Mouse (Mus musculus): ENCODE results near the gene Hadha. TPM values are rescaled to one million over a fixed set of nuclear protein-coding genes. Genes with fewer than 3 reads are reported as not detected.

The Hadha gene
- polyA plus RNA-seq, 1 experiment from 2014 or later = 97.4 TPM

DNA sequence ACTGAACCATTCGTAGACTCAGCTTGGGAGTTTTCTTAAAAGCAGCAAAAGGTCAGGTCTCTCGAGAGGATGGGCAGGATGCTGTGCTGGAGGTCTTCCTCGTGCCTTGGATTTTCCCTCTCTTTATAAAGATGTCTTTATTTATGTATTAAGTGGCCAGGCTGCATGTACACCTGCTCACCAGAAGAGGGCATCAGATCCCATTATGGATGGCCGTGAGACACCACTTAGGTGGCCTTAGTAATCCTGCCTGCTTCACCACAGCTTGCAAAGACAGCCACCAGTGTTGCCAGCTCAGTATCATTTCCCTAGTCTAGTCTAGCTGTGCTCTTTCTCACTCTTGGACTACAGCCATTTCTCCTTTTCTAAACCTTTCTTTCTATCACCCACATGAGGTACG is 29.4 kb downstream of the Hadha start:
- Histone ChIP-seq H3K27me3 (ENCODE audit: control insufficient read depth, insufficient read depth, low read length) (no peaks in the 10 kb centered on the region), H3K27ac (ENCODE audit: low read depth, low read length) (no peak overlapping the region), H3K4me2 (ENCODE audit: low read depth, low read length, severe bottlenecking) (no peak overlapping the region), H3K36me3 (ENCODE audit: control insufficient read depth, insufficient read depth, low read length) (peaks cover 8% of the 10 kb centered on the region; the same call in 1 of the 2 replicates), H3K9ac (ENCODE audit: low read length) (no peak overlapping the region), H3K4me1 (replicated peaks; ENCODE audit: control insufficient read depth, insufficient read depth, low read length) (no peaks in the 10 kb centered on the region), H3K4me3 (ENCODE audit: low read depth, low read length) (no peak overlapping the region), H3K9me3 (ENCODE audit: control insufficient read depth, low read length) (no peaks in the 10 kb centered on the region)
- ATAC-seq (replicated peaks; ENCODE audit: low FRiP score) (no peak), DNase-seq (ENCODE audit: low spot score) (no peak)
- WGBS = 49% methylated on average over 5 of the region's 5 CpGs

DNA sequence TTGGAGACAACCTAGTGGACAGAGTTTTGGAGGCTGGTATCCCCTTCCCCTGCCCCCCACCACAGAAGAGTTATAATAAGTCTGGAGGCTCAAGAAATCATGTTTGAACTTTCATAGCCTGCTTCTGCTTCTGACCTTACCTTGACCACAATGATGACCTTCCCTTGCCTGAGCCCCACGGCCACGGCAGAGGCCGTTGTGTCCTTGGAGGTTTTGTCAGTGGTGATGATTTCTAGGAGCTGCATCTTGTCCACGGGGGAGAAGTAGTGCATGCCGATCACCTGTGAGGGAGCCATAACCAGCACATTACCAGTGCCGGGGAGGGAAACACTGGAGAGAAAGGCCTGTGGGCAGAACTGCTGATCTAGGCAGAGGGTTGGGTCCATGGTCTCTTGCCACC is 32.5 kb downstream of the Hadha start:
- H3K4me1 ChIP-seq (replicated peaks; ENCODE audit: control insufficient read depth, insufficient read depth, low read length) = no peaks in the 10 kb centered on the region
- DNase-seq (ENCODE audit: low spot score) = no peak
- H3K9me3 ChIP-seq (ENCODE audit: control insufficient read depth, low read length) = no peaks in the 10 kb centered on the region
- no peak for ATAC-seq (replicated peaks; ENCODE audit: low FRiP score)
- H3K4me2 ChIP-seq (ENCODE audit: low read depth, low read length, severe bottlenecking) = no peak overlapping the region
- no peaks in the 10 kb centered on the region for H3K27me3 ChIP-seq (ENCODE audit: control insufficient read depth, insufficient read depth, low read length)
- WGBS = 96% methylated on average over 6 of the region's 6 CpGs
- H3K36me3 ChIP-seq (ENCODE audit: control insufficient read depth, insufficient read depth, low read length) = peaks cover 10% of the 10 kb centered on the region; the same call in 1 of the 2 replicates
- H3K27ac ChIP-seq (ENCODE audit: low read depth, low read length) = no peak overlapping the region
- no peak overlapping the region for H3K9ac ChIP-seq (ENCODE audit: low read length)
- no peak overlapping the region for H3K4me3 ChIP-seq (ENCODE audit: low read depth, low read length)

DNA sequence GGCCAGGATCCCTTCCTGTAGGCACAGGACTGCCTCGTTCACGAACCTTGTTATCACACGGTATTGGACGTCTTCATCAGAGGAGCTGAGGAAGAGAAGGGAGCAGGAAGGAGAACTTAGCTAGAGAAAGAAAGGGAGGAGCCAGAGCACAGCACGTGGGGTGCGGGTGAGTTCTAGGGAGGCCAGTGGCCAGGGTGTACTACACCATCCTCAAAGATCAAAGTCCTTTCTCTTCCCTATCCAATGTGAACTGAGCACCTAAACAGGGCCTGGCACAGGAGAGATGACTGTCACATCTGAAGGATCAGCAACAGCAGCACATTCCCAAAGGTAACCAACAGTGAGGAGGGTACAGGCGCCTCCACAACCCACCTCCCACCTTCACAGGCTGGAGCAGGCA is 34.9 kb downstream of the Hadha start:
- DNase-seq (ENCODE audit: low spot score) (peak; percentile 30), ATAC-seq (replicated peaks; ENCODE audit: low FRiP score) (no peak)
- H3K9ac ChIP-seq (ENCODE audit: low read length) = no peak overlapping the region
- H3K4me3 ChIP-seq (ENCODE audit: low read depth, low read length) = no peak overlapping the region
- H3K4me2 ChIP-seq (ENCODE audit: low read depth, low read length, severe bottlenecking) = no peak overlapping the region
- 87% methylated on average over 7 of the region's 7 CpGs for WGBS
- peaks cover 10% of the 10 kb centered on the region; the same call in 1 of the 2 replicates for H3K36me3 ChIP-seq (ENCODE audit: control insufficient read depth, insufficient read depth, low read length)
- H3K27me3 ChIP-seq (ENCODE audit: control insufficient read depth, insufficient read depth, low read length) = peaks cover under 1% of the 10 kb centered on the region; the same call in 1 of the 2 replicates
- no peak overlapping the region for H3K27ac ChIP-seq (ENCODE audit: low read depth, low read length)
- H3K4me1 ChIP-seq (replicated peaks; ENCODE audit: control insufficient read depth, insufficient read depth, low read length) = no peaks in the 10 kb centered on the region
- no peaks in the 10 kb centered on the region for H3K9me3 ChIP-seq (ENCODE audit: control insufficient read depth, low read length)

DNA sequence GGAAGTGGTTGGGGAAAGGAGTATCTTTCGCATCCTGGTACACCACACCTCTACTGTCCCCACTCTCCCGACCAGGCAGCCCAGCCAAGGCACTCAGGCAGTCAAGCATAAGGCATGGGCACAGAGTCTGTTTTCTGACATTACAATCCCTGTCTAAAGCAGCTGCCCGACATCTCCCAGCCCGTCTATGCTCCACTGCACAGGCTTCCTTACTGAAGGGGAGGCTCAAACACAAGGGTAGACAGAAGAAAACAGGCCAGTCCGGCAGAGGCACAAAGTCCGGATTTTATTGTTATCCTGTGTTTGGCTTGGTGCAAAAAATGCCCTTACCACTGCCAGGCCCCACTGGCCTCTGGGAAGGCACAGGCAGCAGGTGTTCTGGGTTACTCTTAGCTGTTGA is 35.8 kb downstream of the Hadha start:
- Histone ChIP-seq H3K27ac (ENCODE audit: low read depth, low read length) (no peak overlapping the region), H3K4me1 (replicated peaks; ENCODE audit: control insufficient read depth, insufficient read depth, low read length) (peaks cover 5% of the 10 kb centered on the region), H3K36me3 (ENCODE audit: control insufficient read depth, insufficient read depth, low read length) (peaks cover 8% of the 10 kb centered on the region; the same call in 1 of the 2 replicates), H3K4me2 (ENCODE audit: low read depth, low read length, severe bottlenecking) (no peak overlapping the region), H3K4me3 (ENCODE audit: low read depth, low read length) (no peak overlapping the region), H3K9ac (ENCODE audit: low read length) (no peak overlapping the region), H3K27me3 (ENCODE audit: control insufficient read depth, insufficient read depth, low read length) (peaks cover 5% of the 10 kb centered on the region; the same call in 1 of the 2 replicates), H3K9me3 (ENCODE audit: control insufficient read depth, low read length) (no peaks in the 10 kb centered on the region)
- ATAC-seq (replicated peaks; ENCODE audit: low FRiP score) (no peak), DNase-seq (ENCODE audit: low spot score) (peak; percentile 39)
- WGBS = 85% methylated on average over 6 of the region's 6 CpGs

DNA sequence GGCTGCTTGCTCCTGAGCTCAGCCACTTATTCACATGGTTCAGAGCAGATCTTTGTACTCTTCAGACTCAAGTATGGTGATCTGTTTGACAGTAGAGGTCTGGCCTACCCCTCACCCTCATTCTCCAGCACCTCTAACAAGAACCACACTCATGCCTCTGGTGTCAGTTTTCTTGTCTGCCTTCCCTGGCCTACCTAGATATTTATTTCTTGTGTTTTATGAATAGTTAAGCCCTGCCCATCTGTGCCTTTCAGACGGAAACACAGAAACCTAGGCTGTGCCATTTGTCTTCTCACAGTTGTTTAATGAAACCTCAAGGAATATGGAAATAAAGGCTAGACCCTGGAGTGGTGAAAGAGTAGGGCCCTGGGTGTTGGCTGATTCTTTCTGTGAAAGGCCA is 36.9 kb downstream of the Hadha start:
- Histone ChIP-seq H3K36me3 (ENCODE audit: control insufficient read depth, insufficient read depth, low read length) (peaks cover 3% of the 10 kb centered on the region; the same call in 1 of the 2 replicates), H3K27me3 (ENCODE audit: control insufficient read depth, insufficient read depth, low read length) (peaks cover 13% of the 10 kb centered on the region), H3K4me1 (replicated peaks; ENCODE audit: control insufficient read depth, insufficient read depth, low read length) (peaks cover 10% of the 10 kb centered on the region), H3K4me2 (ENCODE audit: low read depth, low read length, severe bottlenecking) (no peak overlapping the region), H3K9ac (ENCODE audit: low read length) (no peak overlapping the region), H3K4me3 (ENCODE audit: low read depth, low read length) (no peak overlapping the region), H3K27ac (ENCODE audit: low read depth, low read length) (no peak overlapping the region), H3K9me3 (ENCODE audit: control insufficient read depth, low read length) (no peaks in the 10 kb centered on the region)
- DNase-seq (ENCODE audit: low spot score) (peak; percentile 27), ATAC-seq (replicated peaks; ENCODE audit: low FRiP score) (no peak)
- 90% methylated on average over 1 of the region's 1 CpGs for WGBS

DNA sequence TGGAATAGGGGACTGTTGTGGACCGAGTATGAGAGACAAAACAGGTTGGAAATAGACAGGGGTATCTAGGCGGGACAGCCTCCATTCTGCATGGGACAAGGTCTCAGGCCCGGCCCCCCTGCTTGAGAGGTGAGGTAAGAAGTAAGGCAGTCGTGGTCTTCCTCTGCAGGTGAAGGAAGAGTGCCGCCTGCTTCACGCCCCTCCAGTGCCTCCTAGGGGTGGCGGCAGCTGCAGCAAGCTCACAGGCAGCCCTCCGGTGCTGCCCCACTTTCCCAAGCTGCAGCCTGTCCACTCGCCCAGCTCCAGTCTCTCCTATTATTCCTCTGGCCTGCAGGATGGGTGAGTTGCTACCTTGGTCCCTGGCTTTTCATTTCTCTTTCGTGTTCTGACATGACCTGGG is 39.2 kb downstream of the Hadha start:
- H3K27ac ChIP-seq (ENCODE audit: low read depth, low read length) = no peak overlapping the region
- no peak overlapping the region for H3K4me2 ChIP-seq (ENCODE audit: low read depth, low read length, severe bottlenecking)
- H3K9ac ChIP-seq (ENCODE audit: low read length) = no peak overlapping the region
- 26% methylated on average over 10 of the region's 10 CpGs for WGBS
- DNase-seq (ENCODE audit: low spot score) (no peak), ATAC-seq (replicated peaks; ENCODE audit: low FRiP score) (no peak)
- H3K4me3 ChIP-seq (ENCODE audit: low read depth, low read length) = no peak overlapping the region
- no peaks in the 10 kb centered on the region for H3K9me3 ChIP-seq (ENCODE audit: control insufficient read depth, low read length)
- peaks cover 22% of the 10 kb centered on the region for H3K27me3 ChIP-seq (ENCODE audit: control insufficient read depth, insufficient read depth, low read length)
- H3K36me3 ChIP-seq (ENCODE audit: control insufficient read depth, insufficient read depth, low read length) = peaks cover 3% of the 10 kb centered on the region; the same call in 1 of the 2 replicates
- peaks cover 19% of the 10 kb centered on the region for H3K4me1 ChIP-seq (replicated peaks; ENCODE audit: control insufficient read depth, insufficient read depth, low read length)

DNA sequence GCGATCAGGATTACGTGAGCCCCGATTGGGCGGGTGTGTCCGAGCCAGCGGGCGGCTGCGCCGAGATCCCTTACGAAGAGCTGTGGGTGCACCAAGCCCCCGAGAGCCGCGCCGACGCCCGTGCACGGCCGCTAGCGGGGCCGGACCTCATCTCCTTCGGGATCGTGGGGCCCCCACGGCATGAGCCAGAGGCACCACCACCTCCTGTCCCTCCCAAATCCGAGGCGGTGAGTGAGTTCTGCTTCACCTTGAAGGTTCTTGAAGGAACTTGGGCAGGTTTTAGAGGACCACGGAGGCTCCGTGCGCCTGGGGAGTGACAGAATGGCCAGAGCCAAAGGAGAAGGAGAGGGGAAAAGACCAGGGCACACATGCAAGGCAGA is 40.2 kb downstream of the Hadha start:
- DNase-seq (ENCODE audit: low spot score) (no peak), ATAC-seq (replicated peaks; ENCODE audit: low FRiP score) (no peak)
- peaks cover 3% of the 10 kb centered on the region; the same call in 1 of the 2 replicates for H3K36me3 ChIP-seq (ENCODE audit: control insufficient read depth, insufficient read depth, low read length)
- no peaks in the 10 kb centered on the region for H3K9me3 ChIP-seq (ENCODE audit: control insufficient read depth, low read length)
- peaks cover 22% of the 10 kb centered on the region for H3K27me3 ChIP-seq (ENCODE audit: control insufficient read depth, insufficient read depth, low read length)
- peak overlapping the region; percentile 55; the same call in 1 of the 2 replicates for H3K9ac ChIP-seq (ENCODE audit: low read length)
- H3K4me3 ChIP-seq (ENCODE audit: low read depth, low read length) = peak overlapping the region; percentile 45
- peak overlapping the region; percentile 86 for H3K4me2 ChIP-seq (ENCODE audit: low read depth, low read length, severe bottlenecking)
- peaks cover 28% of the 10 kb centered on the region for H3K4me1 ChIP-seq (replicated peaks; ENCODE audit: control insufficient read depth, insufficient read depth, low read length)
- WGBS = 2% methylated on average over 28 of the region's 28 CpGs
- no peak overlapping the region for H3K27ac ChIP-seq (ENCODE audit: low read depth, low read length)

DNA sequence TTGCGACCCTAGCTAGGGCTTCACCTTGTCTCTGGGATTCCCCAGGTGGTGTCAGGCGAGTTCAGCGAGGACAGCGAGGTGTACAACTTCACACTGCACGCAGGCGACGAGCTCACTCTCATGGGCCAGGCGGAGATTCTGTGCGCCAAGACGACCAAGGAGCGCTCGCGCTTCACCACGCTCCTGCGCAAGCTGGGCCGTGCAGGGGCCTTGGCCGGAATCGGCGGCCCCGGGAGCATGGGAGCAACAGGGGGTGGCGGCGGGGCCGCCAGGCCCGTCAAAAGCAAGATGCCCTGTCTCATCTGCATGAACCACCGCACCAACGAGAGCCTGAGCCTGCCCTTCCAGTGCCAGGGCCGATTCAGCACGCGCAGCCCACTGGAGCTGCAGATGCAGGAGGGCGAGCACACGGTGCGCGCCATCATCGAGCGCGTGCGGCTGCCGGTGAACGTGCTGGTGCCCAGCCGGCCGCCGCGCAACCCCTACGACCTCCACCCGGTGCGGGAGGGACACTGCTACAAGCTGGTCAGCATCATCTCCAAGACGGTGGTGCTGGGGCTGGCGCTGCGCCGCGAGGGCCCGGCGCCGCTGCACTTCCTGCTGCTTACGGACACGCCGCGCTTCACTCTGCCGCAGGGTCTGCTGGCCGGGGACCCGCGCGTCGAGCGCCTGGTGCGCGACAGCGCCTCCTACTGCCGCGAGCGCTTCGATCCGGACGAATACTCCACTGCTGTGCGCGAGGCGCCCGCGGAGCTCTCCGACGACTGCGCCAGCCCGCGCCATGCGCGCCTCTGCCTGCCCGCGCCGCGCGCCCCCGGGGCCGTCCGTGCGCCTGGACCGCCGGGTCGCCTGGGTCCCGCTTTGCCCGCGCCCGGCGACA is 40.8 kb downstream of the Hadha start:
- Histone ChIP-seq H3K27me3 (ENCODE audit: control insufficient read depth, insufficient read depth, low read length) (peaks cover 22% of the 10 kb centered on the region), H3K4me2 (ENCODE audit: low read depth, low read length, severe bottlenecking) (peak overlapping the region; percentile 86), H3K4me1 (replicated peaks; ENCODE audit: control insufficient read depth, insufficient read depth, low read length) (peaks cover 30% of the 10 kb centered on the region), H3K4me3 (ENCODE audit: low read depth, low read length) (peak overlapping the region; percentile 45), H3K9me3 (ENCODE audit: control insufficient read depth, low read length) (no peaks in the 10 kb centered on the region), H3K36me3 (ENCODE audit: control insufficient read depth, insufficient read depth, low read length) (peaks cover 3% of the 10 kb centered on the region; the same call in 1 of the 2 replicates), H3K27ac (ENCODE audit: low read depth, low read length) (no peak overlapping the region), H3K9ac (ENCODE audit: low read length) (peak overlapping the region; percentile 55)
- ATAC-seq (replicated peaks; ENCODE audit: low FRiP score) (peak; percentile 76), DNase-seq (ENCODE audit: low spot score) (peak; percentile 93)
- WGBS = 1% methylated on average over 87 of the region's 103 CpGs
